Mouse (Mus musculus) embryonic fibroblast, embryonic 13.5 days (primary cell): Measurements from ENCODE around the gene Nmnat3.
A peak's percentile ranks its signal among the peaks of the same experiment; 100 is the strongest.

Source experiments
- CTCF ChIP-seq: IDR thresholded peaks from 2 replicates; pipeline ENCODE4 v1.5.1; 2011; ENCODE audit warnings: mild to moderate bottlenecking, control low read depth, low read length, moderate library complexity, borderline replicate concordance; ENCODE audit not compliant: insufficient read depth
- POLR2A ChIP-seq: IDR thresholded peaks from 2 replicates; pipeline ENCODE4 v1.6.1; 2011; ENCODE audit warnings: low read depth, mild to moderate bottlenecking, control low read depth, low read length, moderate library complexity

GRCm38 (mm10) chr9:98296383-98297201, 9.4 kb downstream of the Nmnat3 start:
- TF ChIP-seq CTCF = no peak
- peak; percentile 71 for TF ChIP-seq POLR2A
